Mouse (Mus musculus) liver, postnatal 0 days (tissue): ENCODE measurements around the gene Shc3. TPM values are rescaled to one million over a fixed set of nuclear protein-coding genes. Genes with fewer than 3 reads are reported as not detected.

Experiments
- ATAC-seq: fragments of 200-750 bp; cut with Nextera tagmentation; 2 replicates; pipeline ENCODE4 v1.8.0; 2017; ENCODE audit warnings: mild to moderate bottlenecking, moderate library complexity
- DNase-seq: peaks from one replicate; pipeline ENCODE4 v3.0.0-alpha.2; 2016
- H3K27ac ChIP-seq: fragments of 300-500 bp; sonication (generic); 2 replicates; pipeline ENCODE4 v1.5.1; 2014; ENCODE audit warnings: antibody characterized with exemption, moderate library complexity, mild to moderate bottlenecking, low read depth
- H3K27me3 ChIP-seq: fragments of 300-500 bp; sonication (generic); 2 replicates; pipeline ENCODE4 v1.6.1; 2014; ENCODE audit warnings: low read length, control low read depth, mixed read lengths; ENCODE audit not compliant: insufficient read depth
- H3K36me3 ChIP-seq: fragments of 300-500 bp; sonication (generic); replicated peaks from 2 replicates; pipeline ENCODE4 v1.6.1; 2014; ENCODE audit warnings: mild to moderate bottlenecking, control low read depth, low read length, moderate library complexity, mixed read lengths; ENCODE audit not compliant: insufficient read depth
- H3K4me1 ChIP-seq: fragments of 300-500 bp; sonication (generic); 2 replicates; pipeline ENCODE4 v1.6.1; 2014; ENCODE audit warnings: antibody characterized with exemption, mild to moderate bottlenecking, control low read depth; ENCODE audit not compliant: insufficient read depth
- H3K4me2 ChIP-seq: fragments of 300-500 bp; sonication (generic); 2 replicates; pipeline ENCODE4 v1.6.1; 2014; ENCODE audit warnings: low read depth, mild to moderate bottlenecking, low read length, moderate library complexity, mixed read lengths
- H3K4me3 ChIP-seq: fragments of 300-500 bp; sonication (generic); 2 replicates; pipeline ENCODE4 v1.5.1; 2014; ENCODE audit warnings: low read depth, low read length
- H3K9ac ChIP-seq: fragments of 300-500 bp; sonication (generic); replicated peaks from 2 replicates; pipeline ENCODE4 v1.6.1; 2014; ENCODE audit warnings: mild to moderate bottlenecking, moderate library complexity
- H3K9me3 ChIP-seq: fragments of 300-500 bp; sonication (generic); 2 replicates; pipeline ENCODE4 v1.6.1; 2016; ENCODE audit warnings: mild to moderate bottlenecking, control low read depth, low read length, mixed read lengths
- CTCF ChIP-seq: sonication (generic); IDR thresholded peaks from 2 replicates; pipeline ENCODE4 v1.5.1; 2016; ENCODE audit warnings: antibody characterized with exemption, low read depth
- EP300 ChIP-seq: IDR thresholded peaks from 2 replicates; pipeline ENCODE4 v1.6.1; 2016; ENCODE audit warnings: antibody characterized with exemption, low read depth, mild to moderate bottlenecking
- WGBS: fragments of 180-500 bp; shearing (Covaris S2); extraction: QIAGEN DNeasy Blood & Tissue Kit; methylation state at CpG from one replicate; pipeline ENCODE4 v1.1.7; 2014; ENCODE audit not compliant: insufficient replicate concordance; 5-methylcytosine and 5-hydroxymethylcytosine counted together
- polyA plus RNA-seq: library from polyadenylated mRNA; unstranded; fragments of >200 nt; fragmentation: Nextera tagmentation; extraction: Ambion mirVana; gene quantifications from 2 replicates; pipeline ENCODE4 v1.2.1, GENCODE M21; 2015

The Shc3 gene
- polyA plus RNA-seq, 1 experiment from 2014 or later = 0.07 TPM

DNA sequence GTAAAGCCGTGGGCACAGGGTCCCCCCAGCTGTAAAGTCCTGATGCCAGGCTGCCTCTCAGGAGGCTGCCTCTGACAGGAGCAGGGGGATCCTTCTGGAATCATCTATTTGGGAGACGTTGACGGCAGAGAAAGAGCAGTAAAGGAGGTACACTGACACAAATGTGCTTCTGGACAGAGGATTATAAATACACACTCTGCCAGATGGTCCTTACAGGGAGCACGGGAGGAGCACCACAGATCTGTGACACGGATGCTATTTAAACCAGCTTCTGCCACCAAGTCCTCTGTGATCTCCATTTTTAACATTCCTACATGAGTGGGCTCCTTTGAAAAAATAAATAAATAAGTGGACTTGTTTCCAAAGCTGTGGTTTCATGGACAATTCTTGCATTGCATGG, 63.5 kb downstream of the Shc3 start:
- TF ChIP-seq EP300 (no peak), CTCF (no peak)
- no peak overlapping the region for H3K9ac ChIP-seq
- WGBS = 73% methylated on average over 5 of the region's 5 CpGs

DNA sequence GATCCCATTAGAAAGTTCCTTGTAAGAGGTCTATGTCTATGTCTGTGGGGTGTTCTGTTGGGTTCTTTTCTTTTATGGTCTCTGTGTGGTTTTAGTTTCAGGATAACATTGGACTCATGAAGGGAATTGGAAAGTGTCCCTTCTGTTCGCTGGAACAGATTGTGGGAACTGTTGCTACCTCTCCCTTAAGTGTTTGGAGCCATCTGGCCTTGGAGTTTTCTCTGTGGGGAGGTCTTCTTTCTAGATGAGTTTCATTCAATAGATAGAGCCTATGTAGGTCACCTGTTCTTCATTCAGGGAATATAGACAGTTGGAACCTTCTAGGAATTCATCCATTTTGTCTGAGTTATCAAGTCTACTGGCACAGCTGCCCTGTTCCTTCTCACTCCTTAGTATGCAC, 69.5 kb downstream of the Shc3 start:
- H3K27ac ChIP-seq = no peak overlapping the region
- ATAC-seq (no peak), DNase-seq (no peak)
- TF ChIP-seq EP300 (no peak), CTCF (no peak)
- no peaks in the 10 kb centered on the region for H3K27me3 ChIP-seq
- no peak overlapping the region for H3K4me3 ChIP-seq
- WGBS = 64% methylated on average over 1 of the region's 1 CpGs
- H3K4me1 ChIP-seq = no peaks in the 10 kb centered on the region
- H3K4me2 ChIP-seq = no peak overlapping the region
- no peaks in the 10 kb centered on the region for H3K9me3 ChIP-seq
- H3K9ac ChIP-seq = no peak overlapping the region
- no peaks in the 10 kb centered on the region for H3K36me3 ChIP-seq

More for the DNA sequence above, 63.5 kb downstream of the Shc3 start:
- Histone ChIP-seq H3K4me1 (no peaks in the 10 kb centered on the region), H3K9me3 (no peaks in the 10 kb centered on the region), H3K27ac (no peak overlapping the region), H3K4me3 (no peak overlapping the region), H3K36me3 (no peaks in the 10 kb centered on the region), H3K27me3 (no peaks in the 10 kb centered on the region), H3K4me2 (no peak overlapping the region)
- ATAC-seq (no peak), DNase-seq (no peak)

DNA sequence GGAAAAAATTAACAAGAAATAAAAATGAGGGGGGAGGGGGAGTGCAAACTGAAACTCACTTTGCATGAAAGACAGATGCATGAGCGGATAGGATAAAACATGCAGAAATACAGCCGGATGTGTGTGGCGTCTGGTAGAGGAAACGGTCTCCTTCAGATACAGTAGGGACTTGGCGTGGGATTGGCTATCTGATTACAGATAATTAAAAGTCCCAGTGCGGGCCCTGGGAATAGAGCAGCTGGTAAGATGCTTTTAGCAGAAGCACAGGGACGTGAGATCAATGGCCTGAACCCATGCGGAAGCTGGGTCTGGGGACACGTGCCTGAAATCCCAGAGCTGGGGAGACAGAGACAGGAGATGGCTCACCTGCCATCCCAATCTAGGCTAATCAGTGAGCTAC, 75.5 kb downstream of the Shc3 start:
- DNase-seq (no peak), ATAC-seq (no peak)
- Histone ChIP-seq H3K4me3 (no peak overlapping the region), H3K4me2 (no peak overlapping the region), H3K27me3 (no peaks in the 10 kb centered on the region), H3K9me3 (no peaks in the 10 kb centered on the region), H3K4me1 (no peaks in the 10 kb centered on the region), H3K27ac (no peak overlapping the region), H3K36me3 (no peaks in the 10 kb centered on the region), H3K9ac (no peak overlapping the region)
- 71% methylated on average over 9 of the region's 9 CpGs for WGBS
- TF ChIP-seq CTCF (no peak), EP300 (no peak)

DNA sequence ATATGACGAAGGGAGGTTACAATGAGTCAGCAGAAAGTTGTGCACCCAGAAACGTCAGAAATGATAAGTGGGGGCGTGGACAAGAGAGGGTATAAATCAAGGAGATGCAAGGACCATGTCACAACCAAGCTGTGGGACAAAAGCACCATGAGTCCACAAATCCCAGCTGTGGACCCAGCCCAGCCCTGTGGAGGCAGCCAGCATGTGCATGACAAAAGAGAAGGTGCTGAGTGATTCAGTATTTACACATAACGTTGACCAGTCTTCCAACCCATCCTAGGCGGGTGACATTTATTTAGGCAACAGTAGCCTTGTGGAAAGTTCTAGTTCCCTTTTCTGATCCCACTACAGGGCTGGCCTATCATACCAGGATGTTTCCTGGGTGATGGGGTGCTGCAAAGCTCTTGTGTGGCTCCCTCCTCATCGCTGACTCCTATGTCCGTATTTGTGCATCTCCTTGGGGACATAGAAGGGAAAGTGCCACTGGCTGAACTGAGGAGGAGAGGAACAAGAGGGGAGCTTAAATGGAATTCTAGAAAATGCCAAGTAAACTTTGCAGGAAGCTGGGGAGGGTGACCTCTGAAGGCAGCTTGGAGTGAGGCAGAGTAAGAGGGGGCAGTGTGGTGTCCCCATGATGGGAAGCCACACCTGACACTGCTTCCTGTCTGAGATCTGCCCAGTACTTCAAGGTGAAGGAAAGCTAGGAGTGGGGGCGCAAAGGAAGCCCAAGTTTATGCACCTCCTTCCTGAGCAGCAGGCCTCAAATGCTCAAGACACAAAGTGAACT, 77.4 kb downstream of the Shc3 start:
- no peaks in the 10 kb centered on the region for H3K36me3 ChIP-seq
- WGBS = 48% methylated on average over 8 of the region's 8 CpGs
- TF ChIP-seq CTCF = no peak

DNA sequence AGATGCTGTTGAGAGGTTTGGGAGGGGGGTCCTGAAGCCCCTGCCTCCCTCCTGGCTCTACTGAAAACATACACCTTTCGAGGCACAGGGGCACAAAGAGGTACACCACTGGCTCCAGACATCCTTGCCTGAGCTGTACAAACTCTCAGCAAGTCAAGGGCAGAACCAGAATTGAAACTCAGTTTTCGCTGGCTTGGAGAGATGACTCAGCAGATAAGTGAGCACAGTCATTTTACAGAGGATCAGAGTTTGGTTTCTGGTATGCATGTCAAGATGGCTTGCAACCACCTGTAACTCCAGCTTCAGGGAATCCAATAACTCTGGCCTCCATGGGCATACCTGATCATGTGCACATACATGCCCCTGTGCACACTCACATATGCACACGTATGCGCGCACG, 79.0 kb downstream of the Shc3 start:
- Histone ChIP-seq H3K4me1 (no peaks in the 10 kb centered on the region), H3K4me3 (no peak overlapping the region), H3K9me3 (no peaks in the 10 kb centered on the region), H3K27me3 (no peaks in the 10 kb centered on the region), H3K4me2 (no peak overlapping the region), H3K9ac (no peak overlapping the region), H3K27ac (no peak overlapping the region), H3K36me3 (no peaks in the 10 kb centered on the region)
- WGBS = 78% methylated on average over 6 of the region's 6 CpGs
- no peak for ATAC-seq
- TF ChIP-seq EP300 = no peak
- no peak for TF ChIP-seq CTCF
- no peak for DNase-seq

More for the DNA sequence above, 77.4 kb downstream of the Shc3 start:
- H3K27ac ChIP-seq = no peak overlapping the region
- no peak overlapping the region for H3K4me2 ChIP-seq
- DNase-seq (no peak), ATAC-seq (no peak)
- no peaks in the 10 kb centered on the region for H3K27me3 ChIP-seq
- H3K4me1 ChIP-seq = no peaks in the 10 kb centered on the region
- H3K4me3 ChIP-seq = no peak overlapping the region
- H3K9ac ChIP-seq = no peak overlapping the region
- H3K9me3 ChIP-seq = no peaks in the 10 kb centered on the region

DNA sequence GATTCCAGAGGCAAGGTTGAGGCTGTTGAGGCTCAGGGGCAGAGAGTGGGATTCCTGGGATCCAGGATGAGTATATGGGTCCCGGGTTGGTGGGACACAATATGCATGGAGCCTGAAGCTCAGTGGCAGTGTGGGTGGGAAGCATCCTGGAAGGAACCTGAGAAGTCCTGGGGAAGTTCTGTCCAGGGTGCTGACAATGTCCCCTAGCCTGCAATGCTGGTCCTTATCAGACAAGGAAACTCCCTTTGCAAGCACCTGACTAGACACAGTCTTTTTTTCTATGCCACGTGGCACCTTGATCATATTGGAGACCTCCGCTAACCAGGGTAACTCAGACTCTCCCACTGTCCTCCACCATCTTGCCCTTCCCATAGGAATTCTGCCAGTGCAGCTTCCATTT, 80.3 kb downstream of the Shc3 start:
- H3K27me3 ChIP-seq = no peaks in the 10 kb centered on the region
- no peak overlapping the region for H3K27ac ChIP-seq
- no peaks in the 10 kb centered on the region for H3K9me3 ChIP-seq
- no peak for ATAC-seq
- H3K4me1 ChIP-seq = no peaks in the 10 kb centered on the region
- H3K4me2 ChIP-seq = no peak overlapping the region
- TF ChIP-seq CTCF (no peak), EP300 (no peak)
- H3K9ac ChIP-seq = no peak overlapping the region
- WGBS = 68% methylated on average over 3 of the region's 3 CpGs
- no peaks in the 10 kb centered on the region for H3K36me3 ChIP-seq
- H3K4me3 ChIP-seq = no peak overlapping the region
- no peak for DNase-seq

DNA sequence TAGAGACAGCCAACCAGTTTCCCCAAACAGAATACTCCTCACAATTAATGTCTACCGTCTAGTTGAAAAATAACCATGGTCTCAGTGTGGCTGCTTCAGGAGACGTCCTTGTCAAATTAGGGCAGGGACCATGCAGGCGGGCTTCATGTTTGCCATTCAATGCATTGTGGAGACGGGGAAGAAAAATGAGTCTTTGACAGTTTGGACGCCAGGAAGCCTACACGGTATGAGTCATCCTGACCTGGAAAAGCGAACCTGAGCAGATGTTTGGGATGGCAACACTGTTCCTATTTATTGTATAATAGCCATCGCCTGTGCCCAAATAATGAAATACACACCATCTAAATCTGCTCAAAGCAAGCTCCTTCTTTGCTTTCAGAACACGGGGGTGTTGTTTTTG, 83.9 kb downstream of the Shc3 start:
- H3K9me3 ChIP-seq = no peaks in the 10 kb centered on the region
- no peak overlapping the region for H3K4me3 ChIP-seq
- H3K4me1 ChIP-seq = no peaks in the 10 kb centered on the region
- TF ChIP-seq EP300 (no peak), CTCF (no peak)
- H3K4me2 ChIP-seq = no peak overlapping the region
- H3K9ac ChIP-seq = no peak overlapping the region
- H3K27ac ChIP-seq = no peak overlapping the region
- no peaks in the 10 kb centered on the region for H3K36me3 ChIP-seq
- 77% methylated on average over 9 of the region's 9 CpGs for WGBS
- no peak for ATAC-seq
- H3K27me3 ChIP-seq = no peaks in the 10 kb centered on the region
- DNase-seq = no peak
